Mouse (Mus musculus): ENCODE data around the gene Pak2.

The Pak2 gene

DNA sequence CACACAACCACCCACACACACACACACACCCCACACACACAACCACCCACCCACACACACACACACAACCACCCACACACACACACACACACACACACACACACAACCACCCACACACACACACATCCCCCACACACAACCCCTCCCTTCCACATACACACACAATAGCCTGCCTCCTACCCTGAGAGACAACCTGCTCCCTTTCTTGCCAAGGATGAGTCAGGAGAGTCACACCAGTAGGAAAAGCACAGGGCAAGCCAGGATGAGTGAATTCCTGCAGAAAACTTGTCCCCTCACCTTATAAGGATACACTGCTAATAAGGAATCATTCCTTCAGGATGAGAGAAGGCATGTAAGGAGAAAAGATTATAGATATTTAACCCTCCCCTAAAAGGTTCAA is 85.2 kb downstream of the Pak2 start:
- no peak for DNase-seq

GRCm38 (mm10) chr16:31993195-31993594 is 85.9 kb downstream of the Pak2 start:
- no peak for DNase-seq

GRCm38 (mm10) chr16:31992039-31992438 is 87.1 kb downstream of the Pak2 start:
- DNase-seq, result no peak

DNA sequence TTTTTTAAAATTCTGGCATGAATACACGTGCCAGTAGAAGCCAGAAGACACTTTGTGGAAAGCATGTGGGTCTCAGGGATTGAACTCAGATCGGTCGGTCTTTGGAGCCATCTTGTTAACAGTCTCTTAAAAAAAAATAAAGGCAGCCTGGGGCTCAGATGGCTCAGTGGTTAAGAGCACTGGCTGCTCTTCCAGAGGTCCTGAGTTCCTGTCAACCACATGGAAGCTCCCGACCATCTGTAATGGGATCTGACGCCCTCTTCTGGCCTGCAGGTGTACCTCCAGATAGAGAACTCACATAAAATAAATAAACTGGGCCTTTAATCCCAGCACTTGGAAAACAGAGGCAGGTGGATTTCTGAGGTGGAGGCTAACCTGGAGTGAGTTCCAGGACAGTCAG is 98.2 kb downstream of the Pak2 start:
- DNase-seq, result no peak

- DNase-seq, result no peak
These were observed 99.6 kb downstream of the Pak2 start for GRCm38 (mm10) chr16:31979501-31979900.

- no peak for DNase-seq
These were observed 103.9 kb downstream of the Pak2 start for GRCm38 (mm10) chr16:31975258-31975657.

Data from lung, postnatal 4 days (tissue).